Mouse (Mus musculus): ENCODE data around the gene Wwox. TPM values are rescaled to one million over a fixed set of nuclear protein-coding genes. Genes with fewer than 3 reads are reported as not detected.

The Wwox gene
- polyA plus RNA-seq, 1 experiment from 2014 or later, result 12.9 TPM

GRCm38 (mm10) chr8:114455953-114456352 lies 16.5 kb downstream of the Wwox start:
- WGBS, result 80% methylated on average over 15 of the region's 15 CpGs
- Histone ChIP-seq H3K4me3 (replicated peaks; ENCODE audit: low read depth, low read length) (no peak overlapping the region), H3K9ac (replicated peaks; ENCODE audit: low read length) (no peak overlapping the region), H3K27ac (replicated peaks; ENCODE audit: low read depth, low read length) (no peak overlapping the region), H3K36me3 (ENCODE audit: control insufficient read depth, insufficient read depth, low read length) (no peaks in the 10 kb centered on the region), H3K4me2 (ENCODE audit: low read length) (no peak overlapping the region), H3K27me3 (ENCODE audit: control insufficient read depth, insufficient read depth, low read length) (no peaks in the 10 kb centered on the region), H3K9me3 (ENCODE audit: control insufficient read depth, low read length) (no peaks in the 10 kb centered on the region), H3K4me1 (ENCODE audit: control insufficient read depth, insufficient read depth, low read length) (peaks cover 6% of the 10 kb centered on the region; the same call in 1 of the 2 replicates)
- no peak for DNase-seq
- no peak for ATAC-seq (ENCODE audit: low FRiP score, low TSS enrichment)

GRCm38 (mm10) chr8:114458113-114458784 lies 18.8 kb downstream of the Wwox start:
- no peak for ATAC-seq (ENCODE audit: low FRiP score, low TSS enrichment)
- H3K9ac ChIP-seq (replicated peaks; ENCODE audit: low read length), result no peak overlapping the region

GRCm38 (mm10) chr8:114460600-114460999 lies 21.1 kb downstream of the Wwox start:
- Histone ChIP-seq H3K4me2 (ENCODE audit: low read length) (no peak overlapping the region), H3K9me3 (ENCODE audit: control insufficient read depth, low read length) (no peaks in the 10 kb centered on the region), H3K36me3 (ENCODE audit: control insufficient read depth, insufficient read depth, low read length) (no peaks in the 10 kb centered on the region), H3K4me3 (replicated peaks; ENCODE audit: low read depth, low read length) (no peak overlapping the region), H3K9ac (replicated peaks; ENCODE audit: low read length) (no peak overlapping the region), H3K27ac (replicated peaks; ENCODE audit: low read depth, low read length) (no peak overlapping the region), H3K27me3 (ENCODE audit: control insufficient read depth, insufficient read depth, low read length) (no peaks in the 10 kb centered on the region), H3K4me1 (ENCODE audit: control insufficient read depth, insufficient read depth, low read length) (peaks cover 6% of the 10 kb centered on the region; the same call in 1 of the 2 replicates)
- DNase-seq, result no peak
- ATAC-seq (ENCODE audit: low FRiP score, low TSS enrichment), result no peak
- 65% methylated on average over 5 of the region's 5 CpGs for WGBS

More at GRCm38 (mm10) chr8:114458113-114458784, 18.8 kb downstream of the Wwox start:
- WGBS, result 74% methylated on average over 25 of the region's 25 CpGs
- Histone ChIP-seq H3K27ac (replicated peaks; ENCODE audit: low read depth, low read length) (no peak overlapping the region), H3K36me3 (ENCODE audit: control insufficient read depth, insufficient read depth, low read length) (no peaks in the 10 kb centered on the region), H3K9me3 (ENCODE audit: control insufficient read depth, low read length) (no peaks in the 10 kb centered on the region), H3K27me3 (ENCODE audit: control insufficient read depth, insufficient read depth, low read length) (no peaks in the 10 kb centered on the region), H3K4me3 (replicated peaks; ENCODE audit: low read depth, low read length) (no peak overlapping the region), H3K4me1 (ENCODE audit: control insufficient read depth, insufficient read depth, low read length) (peaks cover 5% of the 10 kb centered on the region), H3K4me2 (ENCODE audit: low read length) (no peak overlapping the region)
- DNase-seq, result no peak

- H3K4me3 ChIP-seq (replicated peaks; ENCODE audit: low read depth, low read length), result no peak overlapping the region
- no peak overlapping the region for H3K27ac ChIP-seq (replicated peaks; ENCODE audit: low read depth, low read length)
- H3K36me3 ChIP-seq (ENCODE audit: control insufficient read depth, insufficient read depth, low read length), result no peaks in the 10 kb centered on the region
- ATAC-seq (ENCODE audit: low FRiP score, low TSS enrichment), result no peak
- no peaks in the 10 kb centered on the region for H3K27me3 ChIP-seq (ENCODE audit: control insufficient read depth, insufficient read depth, low read length)
- peaks cover 6% of the 10 kb centered on the region; the same call in 1 of the 2 replicates for H3K4me1 ChIP-seq (ENCODE audit: control insufficient read depth, insufficient read depth, low read length)
- H3K4me2 ChIP-seq (ENCODE audit: low read length), result no peak overlapping the region
- WGBS, result 90% methylated on average over 11 of the region's 11 CpGs
- H3K9ac ChIP-seq (replicated peaks; ENCODE audit: low read length), result no peak overlapping the region
- no peak for DNase-seq
- no peaks in the 10 kb centered on the region for H3K9me3 ChIP-seq (ENCODE audit: control insufficient read depth, low read length)
Measured at GRCm38 (mm10) chr8:114462591-114462990, 23.1 kb downstream of the Wwox start.

- WGBS, result 31% methylated on average over 10 of the region's 10 CpGs
Measured at GRCm38 (mm10) chr8:114463305-114463704, 23.9 kb downstream of the Wwox start.

GRCm38 (mm10) chr8:114468526-114469207 lies 29.2 kb downstream of the Wwox start:
- H3K27me3 ChIP-seq (ENCODE audit: control insufficient read depth, insufficient read depth, low read length), result no peaks in the 10 kb centered on the region
- no peak overlapping the region for H3K9ac ChIP-seq (replicated peaks; ENCODE audit: low read length)
- ATAC-seq (ENCODE audit: low FRiP score, low TSS enrichment) (no peak), DNase-seq (peak; percentile 64)
- no peaks in the 10 kb centered on the region for H3K9me3 ChIP-seq (ENCODE audit: control insufficient read depth, low read length)
- no peak overlapping the region for H3K27ac ChIP-seq (replicated peaks; ENCODE audit: low read depth, low read length)
- no peak overlapping the region for H3K4me2 ChIP-seq (ENCODE audit: low read length)
- H3K4me3 ChIP-seq (replicated peaks; ENCODE audit: low read depth, low read length), result no peak overlapping the region
- WGBS, result 76% methylated on average over 21 of the region's 21 CpGs
- H3K36me3 ChIP-seq (ENCODE audit: control insufficient read depth, insufficient read depth, low read length), result no peaks in the 10 kb centered on the region
- H3K4me1 ChIP-seq (ENCODE audit: control insufficient read depth, insufficient read depth, low read length), result no peaks in the 10 kb centered on the region

More at GRCm38 (mm10) chr8:114463305-114463704, 23.9 kb downstream of the Wwox start:
- ATAC-seq (ENCODE audit: low FRiP score, low TSS enrichment) (no peak), DNase-seq (no peak)
- H3K4me1 ChIP-seq (ENCODE audit: control insufficient read depth, insufficient read depth, low read length), result peaks cover 6% of the 10 kb centered on the region; the same call in 1 of the 2 replicates
- no peaks in the 10 kb centered on the region for H3K27me3 ChIP-seq (ENCODE audit: control insufficient read depth, insufficient read depth, low read length)
- no peaks in the 10 kb centered on the region for H3K9me3 ChIP-seq (ENCODE audit: control insufficient read depth, low read length)
- H3K27ac ChIP-seq (replicated peaks; ENCODE audit: low read depth, low read length), result no peak overlapping the region
- no peak overlapping the region for H3K4me3 ChIP-seq (replicated peaks; ENCODE audit: low read depth, low read length)
- H3K4me2 ChIP-seq (ENCODE audit: low read length), result no peak overlapping the region
- H3K36me3 ChIP-seq (ENCODE audit: control insufficient read depth, insufficient read depth, low read length), result no peaks in the 10 kb centered on the region
- no peak overlapping the region for H3K9ac ChIP-seq (replicated peaks; ENCODE audit: low read length)

GRCm38 (mm10) chr8:114469208-114469590 lies 29.7 kb downstream of the Wwox start:
- H3K36me3 ChIP-seq (ENCODE audit: control insufficient read depth, insufficient read depth, low read length), result no peaks in the 10 kb centered on the region
- no peak overlapping the region for H3K27ac ChIP-seq (replicated peaks; ENCODE audit: low read depth, low read length)
- H3K9ac ChIP-seq (replicated peaks; ENCODE audit: low read length), result no peak overlapping the region
- H3K27me3 ChIP-seq (ENCODE audit: control insufficient read depth, insufficient read depth, low read length), result no peaks in the 10 kb centered on the region
- no peaks in the 10 kb centered on the region for H3K9me3 ChIP-seq (ENCODE audit: control insufficient read depth, low read length)
- H3K4me3 ChIP-seq (replicated peaks; ENCODE audit: low read depth, low read length), result no peak overlapping the region
- H3K4me1 ChIP-seq (ENCODE audit: control insufficient read depth, insufficient read depth, low read length), result no peaks in the 10 kb centered on the region
- no peak for DNase-seq
- 93% methylated on average over 10 of the region's 10 CpGs for WGBS
- no peak overlapping the region for H3K4me2 ChIP-seq (ENCODE audit: low read length)
- ATAC-seq (ENCODE audit: low FRiP score, low TSS enrichment), result no peak

- H3K36me3 ChIP-seq (ENCODE audit: control insufficient read depth, insufficient read depth, low read length), result no peaks in the 10 kb centered on the region
- DNase-seq, result no peak
- no peaks in the 10 kb centered on the region for H3K4me1 ChIP-seq (ENCODE audit: control insufficient read depth, insufficient read depth, low read length)
- H3K9me3 ChIP-seq (ENCODE audit: control insufficient read depth, low read length), result no peaks in the 10 kb centered on the region
- no peak overlapping the region for H3K4me3 ChIP-seq (replicated peaks; ENCODE audit: low read depth, low read length)
- H3K27ac ChIP-seq (replicated peaks; ENCODE audit: low read depth, low read length), result no peak overlapping the region
- WGBS, result 92% methylated on average over 11 of the region's 11 CpGs
- H3K9ac ChIP-seq (replicated peaks; ENCODE audit: low read length), result no peak overlapping the region
- ATAC-seq (ENCODE audit: low FRiP score, low TSS enrichment), result no peak
- no peak overlapping the region for H3K4me2 ChIP-seq (ENCODE audit: low read length)
- H3K27me3 ChIP-seq (ENCODE audit: control insufficient read depth, insufficient read depth, low read length), result no peaks in the 10 kb centered on the region
Measured at GRCm38 (mm10) chr8:114473546-114473945, 34.1 kb downstream of the Wwox start.

GRCm38 (mm10) chr8:114476919-114477318 lies 37.5 kb downstream of the Wwox start:
- 92% methylated on average over 10 of the region's 10 CpGs for WGBS
- H3K27me3 ChIP-seq (ENCODE audit: control insufficient read depth, insufficient read depth, low read length), result no peaks in the 10 kb centered on the region
- no peak overlapping the region for H3K4me2 ChIP-seq (ENCODE audit: low read length)
- H3K36me3 ChIP-seq (ENCODE audit: control insufficient read depth, insufficient read depth, low read length), result no peaks in the 10 kb centered on the region
- DNase-seq (no peak), ATAC-seq (ENCODE audit: low FRiP score, low TSS enrichment) (no peak)
- no peak overlapping the region for H3K9ac ChIP-seq (replicated peaks; ENCODE audit: low read length)
- no peaks in the 10 kb centered on the region for H3K4me1 ChIP-seq (ENCODE audit: control insufficient read depth, insufficient read depth, low read length)
- H3K27ac ChIP-seq (replicated peaks; ENCODE audit: low read depth, low read length), result no peak overlapping the region
- H3K4me3 ChIP-seq (replicated peaks; ENCODE audit: low read depth, low read length), result no peak overlapping the region
- H3K9me3 ChIP-seq (ENCODE audit: control insufficient read depth, low read length), result no peaks in the 10 kb centered on the region
